Mouse (Mus musculus) frontal cortex, postnatal 36 days (tissue): ENCODE measurements around the gene Atp2b1.
A peak's percentile ranks its signal among the peaks of the same experiment; 100 is the strongest.

Source experiments
- DNase-seq, 2 experiments: peaks; one replicate each; pipeline ENCODE4 v3.0.0; 2022; ENCODE audit warnings: low spot score in 2 of 2

The Atp2b1 gene

DNA sequence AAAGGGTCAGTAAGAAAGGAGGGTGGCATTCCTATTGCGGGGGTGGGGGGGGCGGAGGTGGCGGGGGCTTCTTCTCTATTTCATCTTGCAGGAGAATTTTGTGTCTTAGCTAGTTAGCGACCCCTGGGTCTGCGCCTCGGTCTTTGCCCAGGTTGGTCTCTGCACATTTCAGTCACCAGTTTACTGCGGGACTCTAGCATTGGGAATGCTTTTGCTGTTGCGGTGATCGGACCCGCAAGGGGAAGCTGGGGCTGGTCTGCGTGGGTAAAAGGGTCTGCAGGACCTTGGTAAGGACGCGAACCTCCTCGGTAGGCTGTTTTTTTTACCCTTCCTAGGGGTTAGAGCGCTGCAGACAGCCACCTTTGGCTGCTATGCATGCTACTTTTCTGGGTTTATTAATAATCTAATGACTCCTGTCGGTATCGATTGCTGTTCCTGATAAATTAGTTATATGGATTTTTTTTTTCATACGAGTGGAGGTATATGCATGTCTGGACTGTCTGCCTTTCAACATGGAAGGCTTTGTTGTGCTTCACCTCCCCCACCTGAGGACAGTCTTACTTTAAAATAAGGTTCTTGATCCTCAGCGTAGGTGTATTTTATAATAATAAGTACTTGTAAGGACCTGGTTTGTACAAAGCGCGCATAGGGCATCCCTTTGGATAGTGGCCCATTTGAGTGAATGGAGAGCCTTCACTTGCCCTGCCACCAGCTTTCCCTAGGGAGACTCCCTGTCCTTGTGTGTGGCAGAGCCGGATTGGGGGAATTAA is 2.0 kb downstream of the Atp2b1 start:
- peak in 1 of 2 experiments; percentile 44 for DNase-seq

- no peak for DNase-seq
These were observed 2.7 kb downstream of the Atp2b1 start for GRCm38 (mm10) chr10:98916781-98917340.

DNA sequence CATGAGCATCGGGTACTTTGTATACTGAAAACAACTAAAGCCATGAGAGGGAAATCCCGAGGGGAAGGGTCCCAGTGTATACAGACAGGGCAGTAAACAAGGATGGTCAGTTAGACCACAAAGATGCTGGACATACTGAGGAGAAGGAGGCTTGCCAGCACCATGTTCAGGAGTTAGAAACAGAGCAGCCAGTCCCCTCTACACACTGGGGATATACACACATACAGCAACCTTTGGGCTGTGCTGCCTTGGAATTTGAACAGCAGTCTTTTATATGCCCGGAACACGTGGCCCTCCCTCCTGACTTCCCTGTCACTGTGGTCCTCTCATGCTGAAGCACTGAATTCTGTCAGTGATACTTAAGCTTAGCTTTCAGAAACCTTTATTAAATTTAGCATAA is 10.9 kb downstream of the Atp2b1 start:
- DNase-seq, result no peak

DNA sequence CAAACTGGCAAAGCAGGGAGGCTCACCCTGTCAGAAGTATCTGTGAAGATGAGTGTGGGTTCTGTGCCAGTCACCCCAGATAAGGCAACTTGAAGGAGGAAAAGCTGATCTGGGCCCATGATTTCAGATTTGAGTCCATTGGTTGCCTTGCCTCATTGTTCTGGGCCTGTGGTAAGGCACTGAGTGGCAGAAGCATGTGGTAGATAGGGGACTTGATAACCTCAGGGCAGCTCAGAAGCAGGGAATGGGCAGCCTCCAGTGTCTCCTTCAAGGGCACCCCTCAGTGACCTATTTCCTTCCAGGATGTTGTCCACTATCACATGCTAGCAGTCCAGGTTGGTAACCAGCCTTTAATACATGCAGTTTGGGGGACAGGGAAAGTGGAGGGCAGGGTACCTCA is 12.8 kb downstream of the Atp2b1 start:
- DNase-seq, result no peak

DNA sequence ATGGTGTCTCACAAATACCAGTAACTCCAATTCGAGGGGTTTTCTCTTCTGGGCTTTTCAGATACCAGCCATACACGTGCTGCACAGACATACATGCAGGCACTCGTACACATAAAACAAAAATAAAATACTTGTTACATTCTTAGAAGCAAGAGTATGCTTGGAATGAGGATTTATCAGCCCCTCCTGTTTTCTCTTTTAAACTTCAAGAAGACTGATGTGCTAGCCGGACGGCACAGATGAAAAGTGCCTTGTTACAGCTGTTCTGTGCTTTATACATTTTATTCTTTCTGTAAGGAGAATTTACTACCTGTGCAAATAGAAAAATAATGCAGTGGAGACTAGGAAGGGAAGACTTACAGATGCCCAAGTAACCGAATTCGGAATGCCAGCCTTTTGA is 15.2 kb downstream of the Atp2b1 start:
- no peak for DNase-seq

- DNase-seq, result no peak
These were observed 15.9 kb downstream of the Atp2b1 start for GRCm38 (mm10) chr10:98930143-98930542.

GRCm38 (mm10) chr10:98940137-98940536 is 25.9 kb downstream of the Atp2b1 start:
- no peak for DNase-seq

DNA sequence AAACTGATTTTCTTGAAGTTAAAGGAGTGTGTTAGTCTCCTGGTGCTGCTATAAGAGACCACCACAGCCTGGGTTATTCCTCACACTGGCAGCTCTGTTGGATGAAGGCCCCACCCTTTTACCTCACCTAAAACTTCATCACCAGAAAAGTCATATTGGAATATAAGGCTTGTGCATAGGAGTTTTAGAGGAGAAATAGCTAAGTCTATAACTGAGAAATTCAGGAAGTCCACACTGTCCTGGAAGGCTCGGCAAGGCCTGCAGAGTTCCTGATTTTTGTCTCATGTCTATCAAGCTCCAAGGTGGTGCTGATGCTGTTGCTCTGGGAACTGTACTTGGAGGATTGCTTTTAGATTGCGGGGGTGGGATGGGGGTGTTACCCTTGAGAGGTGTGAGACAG is 26.6 kb downstream of the Atp2b1 start:
- no peak for DNase-seq

DNA sequence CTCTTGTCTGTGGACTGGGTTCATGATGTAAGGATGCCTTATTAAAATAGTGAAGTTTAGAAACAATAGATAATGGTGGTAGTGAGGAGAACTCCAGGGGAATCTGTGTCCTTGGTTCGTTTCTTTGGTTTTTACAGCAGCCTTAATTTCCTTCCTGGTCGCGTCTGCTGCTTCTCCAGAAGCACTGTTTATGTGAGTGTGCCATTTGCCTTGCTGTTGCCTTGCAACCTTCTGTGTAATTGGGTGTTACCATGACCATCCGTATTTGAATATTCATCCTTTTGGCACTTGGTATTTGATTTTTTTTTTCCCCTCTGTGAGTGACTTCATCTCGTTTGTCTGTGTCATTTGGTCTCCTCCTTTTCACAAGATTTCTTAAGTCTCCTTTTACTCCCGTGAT is 27.8 kb downstream of the Atp2b1 start:
- DNase-seq, result no peak

GRCm38 (mm10) chr10:98942999-98943398 is 28.8 kb downstream of the Atp2b1 start:
- DNase-seq, result no peak

GRCm38 (mm10) chr10:98943894-98944293 is 29.7 kb downstream of the Atp2b1 start:
- no peak for DNase-seq

DNA sequence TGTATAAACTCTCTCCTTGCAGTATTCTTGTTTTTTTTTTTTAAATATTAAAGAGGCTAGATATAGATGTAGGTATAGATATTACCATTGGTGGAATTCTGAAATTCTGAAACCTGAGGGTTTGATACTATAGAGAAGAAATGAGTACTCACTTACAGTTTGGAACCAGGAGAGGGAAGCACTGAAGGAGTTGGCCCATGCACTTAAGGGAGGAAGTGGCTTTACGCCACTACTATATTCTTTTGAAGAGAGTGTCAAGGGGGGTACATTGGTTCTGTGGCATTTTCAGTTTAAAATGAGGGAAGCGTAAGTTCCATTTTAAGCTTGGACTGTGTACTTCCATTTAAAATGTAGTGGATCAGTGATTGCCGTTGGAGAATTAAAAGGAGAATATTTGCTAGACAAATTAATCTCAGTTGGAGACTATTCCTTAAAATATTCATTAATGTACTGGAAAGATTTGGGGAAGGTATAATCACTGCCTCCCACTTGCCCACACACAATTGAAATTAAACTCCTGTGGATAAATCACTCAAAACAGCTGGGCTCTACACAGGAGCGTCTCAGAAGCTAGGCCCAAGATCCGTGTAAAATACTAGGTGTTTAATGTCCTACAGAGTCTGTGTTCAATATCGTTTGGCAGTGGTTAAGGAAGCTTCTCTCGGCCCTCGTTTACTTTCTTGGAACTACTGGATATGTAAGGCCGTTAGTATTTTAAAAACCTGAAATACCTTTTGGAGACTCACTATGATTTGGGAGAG is 32.0 kb downstream of the Atp2b1 start:
- no peak for DNase-seq

- DNase-seq, result no peak
These were observed 33.0 kb downstream of the Atp2b1 start for GRCm38 (mm10) chr10:98947206-98947605.

DNA sequence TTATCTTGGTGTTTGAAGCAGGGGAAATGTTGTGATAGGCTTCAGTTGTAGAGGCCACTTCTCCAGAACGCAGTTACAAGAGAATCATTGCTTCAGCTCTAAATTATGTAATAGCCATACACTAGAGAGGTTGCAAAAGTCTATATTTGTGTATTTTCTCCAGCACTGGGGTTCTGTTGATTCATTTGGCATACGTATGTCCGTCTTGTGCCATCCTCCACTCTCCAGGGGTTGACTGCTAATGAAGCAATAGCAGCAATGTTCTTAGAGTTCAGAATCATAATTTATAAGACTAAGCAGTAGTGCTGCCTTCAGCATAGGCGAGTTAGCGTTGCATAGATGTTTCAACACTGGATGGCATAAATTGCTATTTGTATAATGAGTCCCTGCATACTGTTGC is 33.9 kb downstream of the Atp2b1 start:
- no peak for DNase-seq

GRCm38 (mm10) chr10:98949750-98950149 is 35.5 kb downstream of the Atp2b1 start:
- no peak for DNase-seq

GRCm38 (mm10) chr10:98951286-98952270 is 37.4 kb downstream of the Atp2b1 start:
- DNase-seq, result no peak

- DNase-seq, result no peak
These were observed 40.2 kb downstream of the Atp2b1 start for GRCm38 (mm10) chr10:98954230-98954993.

- DNase-seq, result no peak
These were observed 41.9 kb downstream of the Atp2b1 start for GRCm38 (mm10) chr10:98956124-98956523.

DNA sequence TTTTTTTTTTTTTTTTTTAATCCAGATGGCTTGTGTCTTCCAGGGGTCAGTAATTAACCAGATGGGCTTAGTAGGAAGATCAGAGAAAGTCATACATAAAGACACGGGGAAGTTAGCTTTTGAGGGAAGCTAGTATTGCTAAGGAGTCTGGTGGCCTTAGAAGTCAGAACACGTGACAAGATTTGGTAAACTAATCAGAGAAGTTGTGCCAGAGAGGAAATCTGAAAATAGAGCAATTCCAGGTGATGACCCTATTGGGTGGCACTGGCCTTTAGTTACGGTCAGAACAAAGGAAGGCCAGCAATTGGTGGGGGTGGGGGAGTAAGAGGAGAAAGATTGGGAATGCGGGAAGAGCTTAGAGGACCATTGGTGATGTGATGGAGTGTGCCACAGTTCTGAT is 44.5 kb downstream of the Atp2b1 start:
- no peak for DNase-seq

GRCm38 (mm10) chr10:98959385-98959784 is 45.2 kb downstream of the Atp2b1 start:
- DNase-seq, result peak; percentile 69 to 86

DNA sequence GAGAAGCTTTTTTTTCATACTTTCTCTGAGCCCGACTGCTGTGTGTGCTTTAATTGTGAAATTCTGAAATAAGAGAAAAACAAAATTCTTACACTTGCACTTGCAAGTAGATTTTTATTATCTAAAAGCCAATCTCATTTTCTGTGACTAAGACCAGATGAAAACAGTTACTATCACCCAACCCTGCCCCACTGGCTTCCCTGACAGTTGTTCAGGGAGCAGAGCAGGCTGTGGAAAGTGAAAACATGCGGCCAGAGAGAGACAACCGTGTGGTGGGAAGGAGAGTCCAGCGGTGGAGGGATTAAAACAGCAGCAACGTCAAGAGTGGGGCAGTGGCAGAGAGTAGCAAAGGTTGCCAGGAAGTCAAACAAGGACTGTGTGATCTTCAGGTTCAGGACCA is 46.7 kb downstream of the Atp2b1 start:
- DNase-seq, result no peak
